Mouse (Mus musculus) kidney, postnatal 25 days (tissue): ENCODE results near the gene Tmem229b.
A peak's percentile ranks its signal among the peaks of the same experiment; 100 is the strongest.
"Not testable (repeated sequence)": the region's sequence is repeated elsewhere in the genome, so short reads cannot be mapped to it uniquely, and the experiment has no call there.

Source experiments
- DNase-seq, 2 experiments: peaks; one replicate each; pipeline ENCODE4 v3.0.0; 2021; ENCODE audit warnings: mixed read lengths in 2 of 2

Tmem229b gene

GRCm38 (mm10) chr12:79007126-79007753 is at the start of gene Tmem229b:
TSS of gene Tmem229b (minus strand) at chr12:79007627.
- peak; percentile 41 to 62 for DNase-seq

DNA sequence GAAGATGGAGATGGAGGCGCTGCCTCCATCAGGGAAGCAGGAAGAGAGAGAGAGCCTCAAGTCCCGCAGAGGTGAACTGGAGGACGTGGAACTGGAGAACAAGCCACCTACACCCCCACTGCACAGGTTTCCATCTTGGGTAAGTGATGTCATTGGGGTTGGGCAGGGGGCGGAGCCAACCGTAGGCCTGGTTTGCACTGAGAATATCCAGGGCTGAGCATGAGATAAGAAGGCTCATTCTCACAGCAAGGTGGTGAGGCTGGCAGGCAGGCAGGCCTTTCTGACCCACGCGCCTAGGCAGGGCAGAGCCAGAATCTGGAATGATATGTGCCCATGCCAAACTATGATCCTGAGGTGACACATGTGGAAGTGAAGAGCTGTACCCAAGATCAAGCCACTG is 47.8 kb upstream of the Tmem229b start:
- no peak for DNase-seq

- peak; percentile 70 to 74 for DNase-seq
Observed at GRCm38 (mm10) chr12:79052073-79052472, 44.6 kb upstream of the Tmem229b start.

GRCm38 (mm10) chr12:79050545-79051212 is 43.3 kb upstream of the Tmem229b start:
- peak; percentile 45 to 61 for DNase-seq

GRCm38 (mm10) chr12:79049807-79050206 is 42.4 kb upstream of the Tmem229b start:
- no peak for DNase-seq

DNA sequence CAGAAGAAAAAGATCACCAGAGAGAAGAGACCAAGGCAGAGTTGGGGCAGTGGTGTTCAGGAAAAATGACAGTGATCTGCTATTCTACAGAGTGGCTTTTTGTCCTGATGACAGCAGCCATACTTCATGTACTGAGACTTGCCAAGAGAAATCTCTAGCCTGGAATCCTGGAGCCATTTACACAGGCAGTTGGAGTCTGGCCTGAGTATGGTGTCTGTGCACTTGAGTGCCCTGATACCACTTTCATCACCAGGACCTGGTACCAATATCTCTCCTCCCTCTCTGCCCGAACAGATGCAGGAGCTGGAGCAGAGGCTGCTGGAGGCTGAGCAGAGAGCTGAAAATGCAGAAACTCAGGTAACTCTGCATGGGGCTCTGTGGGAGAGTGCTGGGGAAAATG is 41.5 kb upstream of the Tmem229b start:
- DNase-seq: no peak

GRCm38 (mm10) chr12:79047203-79047602 is 39.8 kb upstream of the Tmem229b start:
- no peak for DNase-seq

- DNase-seq: no peak
Observed at GRCm38 (mm10) chr12:79046171-79046570, 38.7 kb upstream of the Tmem229b start.

DNA sequence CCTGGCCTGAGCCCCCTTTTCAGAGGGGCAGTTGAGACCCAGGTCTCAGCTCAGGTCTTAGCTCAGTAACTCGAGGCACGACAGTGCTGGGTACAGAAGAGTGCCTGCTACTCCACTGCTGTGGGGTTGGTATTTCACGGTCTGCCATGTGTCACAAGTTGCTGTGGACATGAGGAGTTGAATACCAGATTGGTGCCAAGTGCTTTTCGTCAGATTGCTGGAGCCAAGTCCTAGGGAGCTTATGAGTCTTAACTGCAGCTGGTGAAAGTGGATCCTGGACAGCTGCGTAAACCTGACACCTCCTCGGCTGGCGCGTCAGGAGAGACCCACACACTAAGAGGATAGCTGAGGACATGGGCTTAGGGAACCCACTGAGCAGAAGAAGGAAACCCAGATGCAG is 37.2 kb upstream of the Tmem229b start:
- DNase-seq: no peak

GRCm38 (mm10) chr12:79041436-79041835 is 34.0 kb upstream of the Tmem229b start:
- DNase-seq: no peak

GRCm38 (mm10) chr12:79040201-79040827 is 32.9 kb upstream of the Tmem229b start:
- no peak for DNase-seq

DNA sequence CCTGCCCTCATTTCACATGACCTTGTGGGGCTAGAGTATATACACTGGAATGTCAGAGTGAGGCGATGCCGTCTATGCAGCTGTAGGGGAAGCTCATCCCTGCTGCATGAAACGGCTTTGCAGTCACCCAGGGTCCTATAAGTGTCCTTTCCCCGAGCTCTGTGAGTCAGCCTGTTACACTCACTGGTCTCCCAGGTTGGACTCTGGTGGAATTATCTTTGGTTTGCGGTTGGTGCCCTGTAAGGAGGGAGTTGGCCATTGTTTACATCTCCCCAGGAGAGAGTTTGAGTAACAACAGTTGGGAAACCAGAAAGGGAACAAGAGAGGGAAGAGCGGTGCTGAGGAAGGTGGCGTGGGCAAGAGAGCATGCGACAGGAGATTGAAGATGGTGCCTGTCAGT is 32.3 kb upstream of the Tmem229b start:
- DNase-seq: no peak

DNA sequence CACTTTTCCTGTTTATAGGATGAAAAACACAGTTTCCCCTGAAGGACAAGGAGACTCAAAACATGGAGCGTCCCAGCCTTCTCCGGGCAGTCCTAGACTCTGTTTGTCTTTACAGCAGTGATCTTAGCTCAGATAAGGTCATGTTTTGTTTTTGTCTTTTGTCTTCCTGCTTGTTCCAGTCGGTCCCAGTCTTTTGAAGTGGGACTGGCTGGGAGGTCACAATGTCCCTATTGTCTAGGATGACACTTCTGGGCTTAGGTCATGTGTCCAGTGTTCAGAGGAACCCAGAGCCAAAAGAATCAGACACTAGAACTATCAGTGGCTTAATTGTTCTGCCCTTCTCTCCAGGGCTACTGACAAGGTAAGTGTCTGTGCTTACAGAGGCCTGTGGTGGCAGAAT is 27.9 kb upstream of the Tmem229b start:
- no peak for DNase-seq

GRCm38 (mm10) chr12:79034331-79034730 is 26.9 kb upstream of the Tmem229b start:
- DNase-seq: no peak

DNA sequence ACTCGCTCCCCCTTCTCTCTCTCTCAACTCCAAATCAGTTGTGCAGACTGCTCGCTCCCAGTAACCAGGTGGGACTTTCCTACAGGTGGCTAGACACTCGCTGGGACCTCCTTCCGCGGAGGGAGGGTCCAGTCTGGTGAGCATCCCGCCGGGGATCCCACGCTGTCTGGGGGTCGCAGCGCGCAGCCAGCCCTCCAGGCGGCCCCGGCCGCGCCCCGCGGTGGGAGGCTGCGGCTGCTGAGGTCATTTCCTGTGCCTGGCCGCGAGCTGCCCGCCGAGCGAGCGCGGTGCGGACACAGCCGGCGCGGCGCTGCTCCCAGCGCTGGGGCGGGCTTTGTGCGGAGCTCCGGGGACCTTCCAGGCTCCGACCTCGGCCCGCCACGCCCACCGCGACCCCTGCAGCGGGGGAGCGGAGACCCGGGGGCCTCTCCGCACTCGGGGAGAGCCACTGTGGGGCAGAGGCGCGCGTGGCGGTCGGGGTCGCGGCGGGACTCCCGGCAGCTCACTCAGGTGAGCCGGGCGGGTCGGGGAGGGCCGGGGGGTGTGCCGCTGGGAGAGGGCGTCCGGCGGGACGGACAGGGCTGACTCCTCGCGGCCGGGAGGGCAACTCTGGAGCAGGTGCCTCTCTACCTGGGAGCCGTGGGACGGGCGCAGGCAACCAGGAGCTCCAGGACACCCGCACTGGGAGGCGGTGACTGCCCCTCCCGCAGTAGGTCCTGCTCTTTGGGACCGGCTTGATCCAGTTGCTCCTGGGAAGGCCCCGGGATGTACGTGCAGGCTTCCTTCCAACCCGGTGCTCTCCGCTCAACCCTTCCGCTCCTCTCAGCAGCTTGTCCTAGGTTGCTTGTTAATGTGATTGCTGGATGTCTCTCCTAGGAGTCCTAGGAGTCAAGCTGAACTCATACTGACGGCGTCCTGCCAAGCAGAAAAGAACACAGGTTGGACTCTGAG is 21.8 kb upstream of the Tmem229b start, which contains the start of gene Plekhh1:
Plekhh1 (plus strand) TSS at position 253 of the 951 bp plus-strand sequence.
- DNase-seq: peak; percentile 62 to 89

GRCm38 (mm10) chr12:79027526-79027925 is 20.1 kb upstream of the Tmem229b start:
- DNase-seq: not testable (repeated sequence)

DNA sequence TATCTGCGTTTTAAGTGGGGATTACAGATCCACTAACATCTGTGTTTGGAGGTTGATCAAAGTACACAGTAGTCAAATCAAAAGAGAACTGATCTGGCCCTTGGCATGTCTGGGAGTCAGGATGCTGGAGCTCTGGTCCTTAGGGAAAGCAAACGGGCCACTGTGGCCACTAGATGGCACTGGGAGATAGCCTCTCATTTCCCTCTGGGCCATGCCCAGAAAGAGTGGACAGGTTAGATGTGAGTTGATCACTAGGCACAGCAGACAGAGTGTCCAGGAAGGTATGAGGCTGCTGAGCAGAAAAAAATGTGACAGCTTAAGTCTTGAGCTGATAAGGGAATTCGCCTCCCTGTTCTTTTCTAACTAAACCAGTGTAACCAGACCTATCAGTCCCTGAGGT is 15.5 kb upstream of the Tmem229b start:
- peak; percentile 81 for DNase-seq

- no peak for DNase-seq
Observed at GRCm38 (mm10) chr12:79021902-79022301, 14.5 kb upstream of the Tmem229b start.

GRCm38 (mm10) chr12:79017994-79018399 is 10.6 kb upstream of the Tmem229b start:
- no peak for DNase-seq

- no peak for DNase-seq
Observed at GRCm38 (mm10) chr12:79016109-79016508, 8.7 kb upstream of the Tmem229b start.

- peak; percentile 14 to 48 for DNase-seq
Observed at GRCm38 (mm10) chr12:79010569-79010968, 3.1 kb upstream of the Tmem229b start.

- peak; percentile 58 to 74 for DNase-seq
Observed at GRCm38 (mm10) chr12:79006478-79007125, 825 bp downstream of the Tmem229b start.
